Mouse (Mus musculus) left cerebral cortex, adult 2 months (tissue): ENCODE data around the gene Olfr93. TPM values are rescaled to one million over a fixed set of nuclear protein-coding genes. Genes with fewer than 3 reads are reported as not detected.
"Not testable (repeated sequence)": the region's sequence is repeated elsewhere in the genome, so short reads cannot be mapped to it uniquely, and the experiment has no call there.

Source experiments
- DNase-seq, 2 experiments: peaks; one replicate each; pipeline ENCODE4 v3.0.0; 2021 to 2022; ENCODE audit warnings: low spot score in 2 of 2, mixed read lengths in 1 of 2; ENCODE audit errors: extremely low spot score in 1 of 2
- H3K27ac ChIP-seq: fragments of 200-600 bp; 2 replicates; pipeline ENCODE4 v1.8.1; 2022
- H3K4me3 ChIP-seq: fragments of 200-600 bp; 2 replicates; pipeline ENCODE4 v1.8.1; 2022
- CTCF ChIP-seq: fragments of 200-600 bp; IDR thresholded peaks from 2 replicates; pipeline ENCODE4 v1.8.1; 2022; ENCODE audit warnings: antibody characterized with exemption, mild to moderate bottlenecking, moderate library complexity
- intact Hi-C: fragments of 180-260 bp; cut with DNase I; formaldehyde crosslinking; loops from one replicate; pipeline ENCODE4 v1.15.1; 2025
- long read RNA-seq, 2 experiments: library from polyadenylated mRNA; stranded (forward); transcript quantifications; one replicate each; pipeline ENCODE4 v2.0.0; 2021; ENCODE audit warnings: borderline mapping rate in 2 of 2
- total RNA-seq, 2 experiments: library from RNA; stranded (reverse); gene quantifications; 2 replicates each; pipeline ENCODE4 v1.2.3; 2021

Gene Olfr93
- total RNA-seq = not detected
- long read RNA-seq, experiment 1 = 0 reads
- long read RNA-seq, experiment 2 = 0 reads

DNA sequence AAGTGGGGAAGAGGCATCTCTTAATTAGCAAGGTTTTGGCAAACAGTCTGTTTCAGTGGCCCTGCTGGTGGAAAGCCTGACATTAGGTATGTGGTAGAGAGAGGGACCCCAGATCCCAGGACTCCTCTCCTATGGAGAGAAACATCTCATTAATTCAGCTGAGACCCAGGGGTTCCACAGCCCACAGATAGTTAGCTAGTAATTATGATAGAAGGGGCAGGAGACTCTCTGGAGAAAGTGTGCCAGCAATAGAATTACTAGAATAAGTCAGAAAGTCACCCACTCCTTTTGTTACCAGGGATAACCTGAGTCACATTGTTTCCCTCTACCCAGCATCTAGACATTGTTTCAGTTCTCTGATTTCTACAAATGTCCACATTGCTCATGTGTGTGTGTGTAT lies at the start of gene Olfr93:
Olfr93 (minus strand) TSS at position 101 of the 400 bp plus-strand sequence.
- Histone ChIP-seq H3K27ac (no peak within 1 kb of the TSS), H3K4me3 (no peak within 1 kb of the TSS)
- intact Hi-C loops = no loop called here
- DNase-seq = no peak
- no peak for TF ChIP-seq CTCF

GRCm38 (mm10) chr17:37203917-37204236 lies 42.6 kb upstream of the Olfr93 start:
- H3K4me3 ChIP-seq = no peak overlapping the region
- no peak for DNase-seq
- TF ChIP-seq CTCF = no peak
- intact Hi-C loops = loop anchor here (1.0 kb wide), 2 partner anchors 121 to 312 kb away; no protein-coding TSS in a partner anchor
- H3K27ac ChIP-seq = no peak overlapping the region

DNA sequence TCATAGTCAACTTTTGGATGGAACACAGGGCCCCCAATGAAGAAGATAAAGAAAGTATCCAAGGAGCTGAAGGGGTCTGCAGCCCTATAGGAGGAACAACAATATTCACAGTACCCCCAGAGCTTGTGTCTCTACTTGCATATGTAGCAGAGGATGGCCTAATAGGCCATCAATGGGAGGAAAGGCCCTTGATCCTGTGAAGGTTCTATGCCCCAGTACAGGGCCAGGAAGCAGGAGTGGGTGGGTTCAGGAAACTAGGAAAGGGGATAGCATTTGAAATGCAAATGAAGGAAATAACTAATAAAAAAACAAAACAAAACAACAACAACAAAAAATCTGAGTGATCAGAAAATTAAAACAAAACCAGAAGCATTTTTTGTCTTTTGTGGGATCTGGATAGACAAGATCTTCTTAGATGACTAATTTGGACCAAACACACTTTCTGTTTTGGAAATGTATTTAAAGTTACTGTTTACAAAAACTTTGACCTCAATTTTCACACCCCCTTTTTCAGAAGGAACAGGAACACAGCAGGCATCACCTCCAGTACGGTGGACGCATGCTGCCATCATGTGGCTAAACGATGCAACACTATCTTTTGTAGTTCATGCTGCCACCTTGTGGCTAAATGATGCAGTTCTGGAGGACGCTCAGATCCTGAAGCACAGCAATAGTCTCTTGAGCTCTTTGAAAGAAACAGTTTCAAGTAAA lies 42.1 kb upstream of the Olfr93 start:
- H3K27ac ChIP-seq = no peak overlapping the region
- intact Hi-C loops = loop anchor here (1.0 kb wide), 2 partner anchors 120 to 311 kb away; no protein-coding TSS in a partner anchor
- no peak; the same call in none of the 2 replicates for TF ChIP-seq CTCF
- no peak overlapping the region for H3K4me3 ChIP-seq
- peak; percentile 79 to 83 for DNase-seq

- TF ChIP-seq CTCF = no peak
- DNase-seq = no peak
- H3K4me3 ChIP-seq = no peak within 1 kb of the TSS
- H3K27ac ChIP-seq = no peak within 1 kb of the TSS
- intact Hi-C loops = no loop called here
These were observed 39.6 kb upstream of the Olfr93 start, which contains the start of gene Olfr94 for GRCm38 (mm10) chr17:37200894-37201293. Gene Olfr94, minus strand, starts transcription at chr17:37200994.

DNA sequence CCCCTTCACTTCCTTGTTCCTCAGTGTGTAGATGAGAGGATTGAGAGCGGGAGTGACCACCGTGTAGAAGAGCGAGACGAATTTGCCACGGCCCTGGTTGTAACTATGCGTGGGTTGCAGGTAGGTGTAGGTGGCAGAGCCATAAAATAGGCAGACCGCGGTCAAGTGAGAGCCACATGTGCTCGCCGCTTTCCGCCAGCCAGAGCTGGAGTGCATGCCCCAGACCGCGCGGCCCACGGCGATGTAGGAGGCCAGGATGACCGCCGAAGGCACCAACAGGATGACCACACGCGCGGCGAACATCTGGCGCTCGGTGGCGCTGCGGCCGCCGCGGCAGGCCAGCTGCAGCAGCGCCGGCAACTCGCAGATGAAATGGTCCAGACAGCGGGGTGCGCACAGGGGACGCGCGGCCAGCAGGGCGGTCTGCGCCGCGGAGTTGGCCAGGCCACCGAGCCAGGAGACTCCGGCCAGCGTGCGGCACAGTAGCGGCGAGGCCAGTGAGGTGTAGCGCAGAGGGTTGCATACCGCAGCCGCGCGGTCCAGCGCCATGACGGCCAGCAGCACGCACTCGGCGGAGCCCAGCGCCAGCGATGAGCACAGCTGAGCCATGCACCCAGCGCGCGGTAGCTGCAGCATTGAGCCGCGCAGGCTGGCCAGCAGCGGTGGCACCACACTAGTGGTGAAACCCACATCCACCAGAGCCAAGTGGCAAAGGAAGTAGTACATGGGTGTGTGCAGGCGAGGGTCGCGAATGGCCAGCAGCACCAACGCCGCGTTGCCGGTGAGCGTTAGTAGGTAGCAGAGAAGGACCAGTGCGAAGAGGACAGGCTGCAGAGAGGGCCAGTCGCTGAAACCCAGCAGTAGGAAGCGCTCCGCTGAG lies 35.8 kb upstream of the Olfr93 start:
- TF ChIP-seq CTCF = no peak
- peak; percentile 23 to 59 for DNase-seq
- intact Hi-C loops = no loop called here
- Histone ChIP-seq H3K4me3 (peak overlapping the region; percentile 56), H3K27ac (no peak overlapping the region)

DNA sequence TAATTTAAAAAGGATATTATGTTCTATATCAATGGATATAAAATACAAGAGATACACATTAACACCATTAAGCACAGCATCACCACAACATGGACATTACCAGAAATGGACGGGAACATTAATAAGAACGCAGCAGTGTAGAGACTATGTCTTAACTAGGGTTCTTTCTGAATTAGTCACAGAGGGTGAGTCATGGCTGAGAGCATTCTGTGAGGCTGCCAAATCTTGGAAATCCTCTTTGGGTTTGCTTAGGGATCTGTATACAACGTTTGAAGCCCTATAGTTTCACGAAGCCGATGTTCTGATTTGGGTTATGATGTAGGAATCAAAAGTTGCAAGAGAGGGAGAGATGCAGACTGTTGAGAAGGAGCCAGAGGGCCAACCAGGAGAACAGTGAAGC lies 33.5 kb upstream of the Olfr93 start:
- intact Hi-C loops = loop anchor here (2.0 kb wide), 1 partner anchor 302 kb away; no protein-coding TSS in a partner anchor
- Histone ChIP-seq H3K27ac (no peak overlapping the region), H3K4me3 (no peak overlapping the region)
- peak in 1 of 2 experiments; percentile 15 for DNase-seq
- TF ChIP-seq CTCF = no peak

DNA sequence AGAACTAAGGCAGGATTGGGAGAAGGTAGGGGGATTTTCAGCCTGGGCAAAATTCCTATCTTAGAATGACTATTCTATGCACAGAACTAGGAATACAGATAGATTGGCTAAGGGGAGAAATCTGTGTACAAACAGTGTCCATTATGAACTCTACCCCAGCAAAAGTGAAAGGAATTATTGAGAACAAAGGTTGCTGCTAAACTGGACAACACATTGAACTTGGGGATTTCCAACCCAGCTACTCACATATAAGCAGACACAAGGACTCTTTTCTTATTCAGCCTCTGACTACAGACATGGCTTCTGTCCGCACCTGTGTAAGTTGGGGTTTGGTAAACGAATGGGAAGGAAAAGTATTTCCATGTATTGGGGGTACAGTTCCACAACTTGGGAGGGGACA lies 32.4 kb upstream of the Olfr93 start, which contains the start of gene Ubd:
Ubd (plus strand) TSS at position 237 of the 400 bp plus-strand sequence.
- Histone ChIP-seq H3K27ac (no peak within 1 kb of the TSS), H3K4me3 (no peak within 1 kb of the TSS)
- TF ChIP-seq CTCF = no peak
- DNase-seq = no peak
- intact Hi-C loops = loop anchor here (2.0 kb wide), 1 partner anchor 301 kb away; no protein-coding TSS in a partner anchor

GRCm38 (mm10) chr17:37193032-37193431 lies 31.7 kb upstream of the Olfr93 start:
- Histone ChIP-seq H3K4me3 (no peak overlapping the region), H3K27ac (no peak overlapping the region)
- intact Hi-C loops = no loop called here
- TF ChIP-seq CTCF = no peak
- DNase-seq = no peak

DNA sequence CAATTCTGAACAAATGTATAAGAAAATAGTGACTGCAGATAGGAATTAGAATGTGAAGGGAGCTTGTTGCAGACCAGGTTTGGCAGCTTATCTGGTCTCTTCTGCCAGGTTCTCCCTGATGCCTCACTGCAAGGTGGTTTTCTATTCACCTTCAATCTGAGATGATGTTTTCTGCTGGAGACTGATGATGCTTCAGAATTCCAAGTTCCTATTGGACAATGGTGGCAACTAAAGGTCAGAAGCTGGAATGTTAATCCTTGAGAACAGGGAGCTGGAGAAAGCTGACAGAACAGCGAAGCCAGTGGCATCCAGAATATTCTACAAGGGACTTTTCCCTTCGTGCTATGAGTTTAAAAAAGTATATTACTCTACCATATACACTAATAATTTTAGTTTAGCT lies 29.4 kb upstream of the Olfr93 start:
- intact Hi-C loops = no loop called here
- H3K27ac ChIP-seq = no peak overlapping the region
- H3K4me3 ChIP-seq = no peak overlapping the region
- peak in 1 of 2 experiments; percentile 21 for DNase-seq
- TF ChIP-seq CTCF = no peak

GRCm38 (mm10) chr17:37185474-37185873 lies 24.2 kb upstream of the Olfr93 start:
- TF ChIP-seq CTCF = no peak
- intact Hi-C loops = no loop called here
- Histone ChIP-seq H3K27ac (no peak overlapping the region), H3K4me3 (no peak overlapping the region)
- DNase-seq = no peak

- DNase-seq, intact Hi-C loops, H3K4me3 ChIP-seq, H3K27ac ChIP-seq: not testable (repeated sequence)
These were observed 29.9 kb downstream of the Olfr93 start for GRCm38 (mm10) chr17:37131366-37131765.

DNA sequence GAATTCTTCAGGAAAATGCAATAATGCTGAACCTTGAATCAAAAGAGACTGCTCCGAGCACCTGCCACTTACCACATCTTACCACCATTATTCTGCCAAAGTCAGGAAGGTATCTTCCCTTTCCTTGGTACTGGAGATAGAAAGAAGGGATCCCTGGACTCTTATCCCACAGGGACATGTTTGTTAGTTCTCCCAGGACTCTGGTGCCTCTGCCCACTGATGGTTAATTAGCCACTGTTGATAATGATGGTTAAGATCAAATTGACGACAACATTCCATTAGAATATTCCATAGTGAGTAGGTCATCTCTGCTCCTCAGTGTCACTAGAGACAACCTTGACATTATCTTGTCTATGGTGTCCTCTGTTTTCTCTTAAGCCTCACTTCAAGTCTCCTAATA lies 41.3 kb downstream of the Olfr93 start, which contains the start of gene Olfr92:
Olfr92 (minus strand) TSS at position 101 of the 400 bp plus-strand sequence.
- Histone ChIP-seq H3K27ac (no peak within 1 kb of the TSS), H3K4me3 (no peak within 1 kb of the TSS)
- intact Hi-C loops = loop anchor here (2.0 kb wide), 1 partner anchor 63 kb away; no protein-coding TSS in a partner anchor
- TF ChIP-seq CTCF = no peak
- DNase-seq = no peak
